Mouse (Mus musculus) bone marrow, adult 2 months (tissue): ENCODE results near the gene Gramd1b. TPM values are rescaled to one million over a fixed set of nuclear protein-coding genes. Genes with fewer than 3 reads are reported as not detected.

Source experiments
- H3K27ac ChIP-seq: fragments of 200-500 bp; 2 replicates; pipeline ENCODE4 v1.5.1; 2012; ENCODE audit warnings: low read depth, mild to moderate bottlenecking, control low read depth, inconsistent platforms, low read length; ENCODE audit not compliant: control insufficient read depth, poor library complexity, insufficient read depth
- H3K4me1 ChIP-seq: fragments of 200-500 bp; 2 replicates; pipeline ENCODE4 v1.6.1; 2011; ENCODE audit warnings: low read length; ENCODE audit not compliant: control insufficient read depth, insufficient read depth
- H3K4me3 ChIP-seq: fragments of 200-500 bp; replicated peaks from 2 replicates; pipeline ENCODE3; 2011; ENCODE audit warnings: mild to moderate bottlenecking, low read depth, low read length, control low read depth; ENCODE audit not compliant: control insufficient read depth
- CTCF ChIP-seq: fragments of 200-500 bp; IDR thresholded peaks from 2 replicates; pipeline ENCODE4 v1.5.1; 2011; ENCODE audit warnings: low read length, control low read depth; ENCODE audit not compliant: control insufficient read depth, insufficient read depth
- POLR2A ChIP-seq: fragments of 200-500 bp; IDR thresholded peaks from 2 replicates; pipeline ENCODE4 v1.6.1; 2011; ENCODE audit warnings: low read depth, mild to moderate bottlenecking, control low read depth, low read length, borderline replicate concordance; ENCODE audit not compliant: control insufficient read depth
- WGBS: fragments of 180-500 bp; shearing (Covaris S2); methylation state at CpG from one replicate; pipeline ENCODE4 v1.1.7; 2018; 5-methylcytosine and 5-hydroxymethylcytosine counted together
- polyA plus RNA-seq: library from polyadenylated mRNA; stranded (reverse); fragments of >200 nt; gene quantifications from 2 replicates; pipeline ENCODE4 v1.2.4, GENCODE M21; 2011; ENCODE audit warnings: low replicate concordance; ENCODE audit not compliant: missing spikeins, insufficient read depth, insufficient read length

Gene Gramd1b
- polyA plus RNA-seq, 1 experiment = 15.8 TPM

DNA sequence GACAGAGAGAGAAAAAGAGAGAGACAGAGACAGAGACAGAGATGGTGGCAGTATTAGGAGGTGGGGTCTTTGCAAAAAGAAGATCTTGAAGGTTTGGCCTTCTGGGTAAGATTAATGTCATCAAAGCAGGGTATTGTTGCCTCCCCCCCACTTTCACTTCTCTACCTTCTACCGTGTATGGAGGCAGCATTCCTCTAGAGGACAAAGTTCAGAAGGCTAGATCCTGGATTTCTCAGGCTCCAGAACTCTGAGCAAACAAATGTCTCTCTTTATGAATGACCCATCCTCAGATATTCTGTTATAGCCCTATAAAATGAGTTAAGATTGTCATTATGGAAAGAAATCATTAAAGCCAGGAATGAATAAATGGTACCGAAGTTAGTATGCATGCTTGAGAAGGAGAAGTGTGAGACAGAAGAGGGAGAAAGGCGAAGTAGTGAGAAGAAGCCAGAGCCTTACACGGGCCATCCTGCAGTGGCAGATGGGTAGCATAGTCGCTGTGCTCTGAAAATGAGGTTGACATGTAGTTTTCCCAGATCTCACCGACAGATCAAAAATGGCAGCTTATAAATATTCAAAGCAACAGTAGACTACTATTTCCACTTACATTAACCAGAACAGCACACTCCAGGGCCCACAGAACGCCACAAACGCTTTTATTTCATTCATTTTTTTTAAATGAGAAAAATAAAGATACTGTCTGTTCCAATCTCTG is 91.1 kb downstream of the Gramd1b start:
- Histone ChIP-seq H3K27ac (no peak overlapping the region), H3K4me3 (no peak overlapping the region), H3K4me1 (peaks cover 1% of the 10 kb centered on the region; the same call in 1 of the 2 replicates)
- TF ChIP-seq POLR2A (no peak), CTCF (no peak)
- 84% methylated on average over 8 of the region's 8 CpGs for WGBS

DNA sequence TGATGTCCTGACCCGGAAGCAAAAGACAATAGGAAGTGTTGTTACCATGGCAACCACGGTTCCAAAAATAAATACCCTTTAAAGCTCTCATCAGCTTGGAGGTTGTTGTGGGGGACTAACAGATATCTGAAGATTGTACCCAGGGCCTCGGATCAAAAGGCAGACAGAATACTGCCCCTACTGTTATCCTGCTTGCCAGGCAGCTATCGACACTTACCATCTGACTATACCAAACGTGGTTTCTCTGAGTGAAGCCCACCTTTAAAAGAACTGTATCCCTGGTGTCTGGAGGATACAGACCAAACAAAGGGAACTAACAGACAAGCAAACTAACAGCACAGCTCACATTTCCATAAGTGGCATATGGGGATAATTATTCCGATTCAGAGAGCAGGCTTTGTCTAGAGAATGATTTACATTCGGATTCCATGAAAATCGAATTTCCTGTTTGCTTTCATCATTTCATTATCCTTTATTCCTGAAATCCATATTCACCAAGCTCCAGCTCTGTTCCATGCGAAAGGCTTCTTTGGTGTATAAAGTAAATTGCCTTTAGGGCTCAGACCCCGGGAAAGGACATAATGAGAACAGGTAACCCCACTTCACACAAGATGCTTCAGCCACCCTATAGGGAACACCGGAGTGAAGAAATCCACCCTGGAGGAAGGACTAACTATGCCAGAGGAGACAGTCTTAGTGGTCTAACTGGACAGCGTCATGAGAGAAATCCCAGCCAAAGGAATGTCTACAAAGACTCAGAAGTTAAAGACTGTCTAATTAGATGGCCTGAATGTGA is 92.3 kb downstream of the Gramd1b start:
- H3K27ac ChIP-seq = no peak overlapping the region
- peaks cover 1% of the 10 kb centered on the region; the same call in 1 of the 2 replicates for H3K4me1 ChIP-seq
- no peak for TF ChIP-seq POLR2A
- no peak overlapping the region for H3K4me3 ChIP-seq
- WGBS = 77% methylated on average over 12 of the region's 12 CpGs

GRCm38 (mm10) chr9:40437891-40438290 is 93.3 kb downstream of the Gramd1b start:
- Histone ChIP-seq H3K4me3 (no peak overlapping the region), H3K4me1 (peaks cover 1% of the 10 kb centered on the region; the same call in 1 of the 2 replicates), H3K27ac (no peak overlapping the region)
- 86% methylated on average over 7 of the region's 7 CpGs for WGBS
- TF ChIP-seq CTCF (no peak), POLR2A (no peak)

DNA sequence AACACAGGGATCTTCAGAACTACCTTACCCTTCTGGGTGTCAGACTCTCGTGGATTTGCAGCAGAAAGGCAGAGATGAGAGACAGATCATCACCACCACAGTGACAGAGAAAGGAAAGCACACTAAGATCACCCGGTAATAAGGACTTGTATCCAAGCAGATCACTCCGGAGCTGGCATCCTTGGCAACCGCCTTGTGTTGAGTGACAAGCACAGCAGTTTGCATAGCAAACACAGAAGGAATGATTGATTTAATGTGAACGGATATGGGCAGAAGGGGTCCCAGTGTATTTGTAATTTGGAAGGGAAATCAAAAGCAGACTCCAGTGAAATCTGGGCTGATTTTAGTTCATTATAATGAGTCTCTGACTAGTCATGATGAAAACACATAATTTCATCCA is 97.9 kb downstream of the Gramd1b start:
- WGBS = 91% methylated on average over 5 of the region's 5 CpGs
- no peak overlapping the region for H3K27ac ChIP-seq
- peaks cover 1% of the 10 kb centered on the region; the same call in 1 of the 2 replicates for H3K4me1 ChIP-seq
- H3K4me3 ChIP-seq = no peak overlapping the region
- no peak for TF ChIP-seq POLR2A
- no peak for TF ChIP-seq CTCF

- Histone ChIP-seq H3K4me1 (no peaks in the 10 kb centered on the region), H3K27ac (no peak overlapping the region), H3K4me3 (no peak overlapping the region)
- 91% methylated on average over 8 of the region's 8 CpGs for WGBS
- no peak for TF ChIP-seq CTCF
- TF ChIP-seq POLR2A = no peak
Measured at GRCm38 (mm10) chr9:40430969-40431368, 100.2 kb downstream of the Gramd1b start.

- no peak overlapping the region for H3K4me3 ChIP-seq
- TF ChIP-seq POLR2A = no peak
- no peak for TF ChIP-seq CTCF
- H3K4me1 ChIP-seq = peaks cover 1% of the 10 kb centered on the region; the same call in 1 of the 2 replicates
- no peak overlapping the region for H3K27ac ChIP-seq
- whole genome bisulfite sequencing = 85% methylated on average over 2 of the region's 2 CpGs
Measured at GRCm38 (mm10) chr9:40427663-40428062, 103.5 kb downstream of the Gramd1b start.

GRCm38 (mm10) chr9:40426282-40426964 is 104.8 kb downstream of the Gramd1b start:
- H3K4me3 ChIP-seq = no peak overlapping the region
- peaks cover 1% of the 10 kb centered on the region; the same call in 1 of the 2 replicates for H3K4me1 ChIP-seq
- no peak overlapping the region for H3K27ac ChIP-seq
- WGBS = 90% methylated on average over 9 of the region's 9 CpGs
- TF ChIP-seq CTCF (no peak), POLR2A (no peak)

- H3K4me1 ChIP-seq = peaks cover 1% of the 10 kb centered on the region; the same call in 1 of the 2 replicates
- no peak overlapping the region for H3K4me3 ChIP-seq
- TF ChIP-seq CTCF (no peak), POLR2A (no peak)
- H3K27ac ChIP-seq = no peak overlapping the region
Measured at GRCm38 (mm10) chr9:40424874-40425273, 106.3 kb downstream of the Gramd1b start.
